Mouse (Mus musculus): ENCODE results near the gene N4bp3. TPM values are rescaled to one million over a fixed set of nuclear protein-coding genes. Genes with fewer than 3 reads are reported as not detected.
A peak's percentile ranks its signal among the peaks of the same experiment; 100 is the strongest.
"Not testable (repeated sequence)": the region's sequence is repeated elsewhere in the genome, so short reads cannot be mapped to it uniquely, and the experiment has no call there.

The N4bp3 gene
- total RNA-seq, 4 experiments from 2014 or later, result 15.5 to 17.2 (median 16.7) TPM

GRCm38 (mm10) chr11:51653736-51654135 is 3.1 kb upstream of the N4bp3 start:
- no peak for DNase-seq (ENCODE audit: low spot score in 2 of 2)

- DNase-seq (ENCODE audit: low spot score in 2 of 2), result no peak
Observed at GRCm38 (mm10) chr11:51652889-51653418, 2.3 kb upstream of the N4bp3 start.

GRCm38 (mm10) chr11:51650261-51650660 is 381 bp downstream of the N4bp3 start:
- peak in 1 of 2 experiments; percentile 13 for DNase-seq (ENCODE audit: low spot score in 2 of 2)

GRCm38 (mm10) chr11:51649889-51650199 is 798 bp downstream of the N4bp3 start:
- peak in 1 of 2 experiments; percentile 51 for DNase-seq (ENCODE audit: low spot score in 2 of 2)

DNA sequence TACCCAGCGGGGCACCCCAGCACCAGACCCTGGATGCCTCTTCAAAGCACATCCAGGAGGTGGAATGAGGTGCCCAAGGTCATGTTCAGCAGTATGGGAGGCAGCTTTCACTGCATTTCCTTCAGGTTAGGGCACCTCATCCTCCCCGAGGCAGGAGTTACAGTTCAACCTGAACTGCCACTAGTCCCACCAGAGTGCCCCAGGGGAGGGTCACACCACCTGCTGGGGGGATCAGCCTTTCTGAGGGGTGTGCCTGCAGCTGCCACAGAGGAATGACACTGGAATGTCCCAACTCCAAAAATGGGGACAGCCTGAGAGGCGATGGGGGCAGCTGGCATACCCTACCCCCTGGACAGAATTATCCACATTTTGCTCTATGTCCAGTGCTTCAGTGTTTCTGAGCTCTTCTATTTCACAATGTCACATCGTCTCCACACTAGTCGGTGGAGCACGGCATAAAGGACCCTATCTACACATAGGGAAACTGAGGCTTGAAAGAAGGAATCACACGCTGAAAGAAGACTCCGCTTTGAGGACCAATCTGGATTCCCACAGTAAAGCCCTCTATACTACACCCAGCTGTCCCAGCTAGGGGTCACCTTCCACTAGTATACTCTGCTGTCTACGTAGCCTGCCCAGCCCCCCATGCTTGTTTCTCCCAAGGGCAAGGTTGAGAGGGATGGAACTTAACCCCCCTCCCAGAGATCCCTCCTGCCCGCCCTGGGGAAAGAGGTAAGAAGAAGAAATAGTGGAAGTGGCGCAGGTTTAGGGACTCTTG is 1.3 kb downstream of the N4bp3 start:
- peak in 1 of 2 experiments; percentile 6 for DNase-seq (ENCODE audit: low spot score in 2 of 2)

GRCm38 (mm10) chr11:51648566-51648965 is 2.1 kb downstream of the N4bp3 start:
- DNase-seq (ENCODE audit: low spot score in 2 of 2), result peak in 1 of 2 experiments; percentile 9

DNA sequence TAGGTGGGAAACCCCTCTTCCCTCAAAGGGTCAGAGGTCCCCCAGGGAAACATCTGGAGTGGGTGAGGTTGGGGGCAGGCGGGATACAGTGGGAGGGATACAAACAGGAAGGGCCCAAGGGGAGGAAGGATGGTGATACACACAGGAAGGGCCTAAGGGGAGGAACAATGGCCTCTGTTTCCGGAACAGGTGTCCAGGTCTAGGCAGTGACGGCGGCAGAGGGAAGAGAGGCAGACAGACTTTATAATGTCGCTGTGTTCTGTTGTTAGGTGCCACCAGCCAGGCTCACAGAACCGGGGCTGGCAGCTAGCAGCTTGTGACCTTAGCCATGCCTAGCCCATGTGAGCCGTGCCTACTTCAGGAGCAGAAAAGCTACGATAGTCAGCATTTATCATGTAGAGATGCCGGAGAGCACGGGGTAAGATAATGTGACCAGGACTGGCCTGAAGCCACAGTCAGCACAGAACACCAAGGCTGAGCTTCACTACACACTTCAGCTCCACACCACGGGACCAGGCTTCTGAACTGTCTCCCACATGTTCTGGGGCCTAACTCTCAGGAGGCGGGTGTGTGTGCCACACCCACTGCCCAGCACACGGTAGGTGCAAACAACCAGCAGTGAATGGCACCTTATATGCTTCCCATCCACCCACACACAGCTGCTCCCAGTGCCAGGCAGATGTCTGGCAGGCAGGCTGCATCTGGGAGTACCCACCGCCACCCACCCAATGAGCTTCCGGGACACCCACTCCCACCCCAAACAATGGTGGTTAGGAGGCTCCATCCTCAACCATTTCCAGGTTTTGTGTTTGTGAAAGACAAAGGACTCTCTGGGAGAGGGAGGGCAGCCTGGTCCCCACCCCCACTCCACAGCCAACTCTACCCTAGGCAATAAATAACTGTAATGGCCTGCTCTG is 3.6 kb downstream of the N4bp3 start:
- DNase-seq (ENCODE audit: low spot score in 2 of 2), result peak in 1 of 2 experiments; percentile 66

DNA sequence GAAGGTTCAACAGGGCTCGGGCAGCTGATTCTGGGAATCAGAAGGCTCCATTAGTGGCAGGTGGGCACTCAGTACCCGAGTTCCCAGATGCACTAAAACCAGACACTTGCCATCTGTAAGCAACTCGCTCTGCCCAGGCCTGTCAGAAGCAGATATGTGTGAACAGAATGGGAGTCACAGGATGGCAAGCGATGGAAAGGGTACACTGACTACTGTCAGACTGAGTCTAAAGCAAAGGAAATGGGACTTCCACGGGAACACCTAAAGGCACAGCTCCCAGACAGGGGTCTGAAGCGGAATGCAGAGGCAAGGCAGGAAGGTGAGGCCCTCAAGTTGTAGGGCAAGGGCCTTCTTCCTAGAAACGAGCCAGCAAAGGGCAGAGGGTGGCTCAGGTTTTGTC is 4.4 kb downstream of the N4bp3 start:
- DNase-seq (ENCODE audit: low spot score in 2 of 2), result no peak

- no peak for DNase-seq (ENCODE audit: low spot score in 2 of 2)
Observed at GRCm38 (mm10) chr11:51645293-51645692, 5.3 kb downstream of the N4bp3 start.

DNA sequence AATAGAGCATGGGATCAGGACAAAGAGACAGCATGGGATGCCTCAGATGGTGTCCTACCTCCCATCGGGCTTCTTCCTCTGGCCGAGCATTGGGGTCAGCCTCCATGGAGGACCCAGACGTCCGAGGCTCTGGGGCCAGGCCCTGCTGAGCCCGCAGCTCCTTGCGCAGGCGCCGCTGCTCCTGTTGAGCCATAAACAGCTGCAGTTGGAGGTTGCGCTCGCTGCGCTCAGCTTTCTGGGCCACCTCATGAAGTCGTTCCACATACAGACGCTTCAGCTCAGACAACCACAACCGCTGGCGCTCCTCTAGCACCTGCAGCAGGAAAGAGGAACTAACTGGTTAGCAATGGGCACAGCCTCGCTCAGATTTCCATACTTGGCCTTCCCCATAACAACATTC is 6.4 kb downstream of the N4bp3 start:
- no peak for DNase-seq (ENCODE audit: low spot score in 2 of 2)

GRCm38 (mm10) chr11:51643761-51644160 is 6.9 kb downstream of the N4bp3 start:
- DNase-seq (ENCODE audit: low spot score in 2 of 2), result no peak

DNA sequence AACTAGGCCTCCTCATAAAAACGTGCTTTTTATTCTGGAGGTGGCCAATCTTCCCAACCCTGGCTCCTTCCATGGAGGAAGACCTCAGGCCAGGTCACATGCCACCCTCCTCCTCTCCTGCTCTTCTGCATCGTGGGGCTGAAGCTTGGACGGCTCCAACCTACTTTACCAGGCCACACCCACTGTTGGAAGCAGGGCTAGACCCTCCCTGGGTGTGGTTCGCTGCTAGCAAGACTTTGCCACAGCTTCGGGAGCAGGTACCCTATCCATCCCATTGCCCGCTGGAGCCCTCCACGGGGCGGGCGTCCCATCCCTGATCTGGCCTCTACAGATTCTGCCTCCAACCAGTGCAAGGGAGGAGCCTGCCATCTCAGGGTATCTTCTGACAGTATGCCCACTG is 7.4 kb downstream of the N4bp3 start:
- no peak for DNase-seq (ENCODE audit: low spot score in 2 of 2)

- no peak for DNase-seq (ENCODE audit: low spot score in 2 of 2)
Observed at GRCm38 (mm10) chr11:51640748-51641147, 9.9 kb downstream of the N4bp3 start.

- no peak for DNase-seq (ENCODE audit: low spot score in 2 of 2)
Observed at GRCm38 (mm10) chr11:51638497-51638896, 12.1 kb downstream of the N4bp3 start.

DNA sequence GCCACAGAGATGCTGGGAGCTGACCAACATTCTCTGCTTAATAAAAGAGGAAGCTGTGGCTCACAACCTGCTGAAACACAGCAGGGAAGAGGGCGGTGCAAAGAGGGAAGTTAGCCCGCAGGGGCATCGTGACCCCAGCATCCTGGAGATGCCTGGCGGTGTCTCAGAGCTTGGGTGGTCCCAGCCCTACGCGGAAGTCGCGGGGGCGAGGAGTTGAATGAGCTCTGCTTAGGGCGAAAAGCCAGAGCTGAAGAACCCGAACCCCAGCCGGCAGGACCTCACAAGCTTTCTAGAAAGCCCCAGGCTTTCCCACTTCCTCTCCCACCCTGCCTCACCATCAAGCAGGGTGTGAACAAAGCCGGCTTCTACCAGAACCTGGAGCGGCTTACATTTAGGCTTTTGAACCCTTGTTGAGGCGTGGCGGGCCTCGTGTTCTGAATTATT is 12.6 kb downstream of the N4bp3 start:
- DNase-seq (ENCODE audit: low spot score in 2 of 2), result no peak

- DNase-seq (ENCODE audit: low spot score in 2 of 2), result no peak
Observed at GRCm38 (mm10) chr11:51636323-51636684, 14.3 kb downstream of the N4bp3 start.

GRCm38 (mm10) chr11:51635525-51636322 is 14.9 kb downstream of the N4bp3 start, which contains the start of gene Rmnd5b:
Gene Rmnd5b, minus strand, starts transcription at chr11:51635896.
- peak; percentile 92 to 94 for DNase-seq (ENCODE audit: low spot score in 2 of 2)

- no peak for DNase-seq (ENCODE audit: low spot score in 2 of 2)
Observed at GRCm38 (mm10) chr11:51635127-51635524, 15.5 kb downstream of the N4bp3 start.

- DNase-seq (ENCODE audit: low spot score in 2 of 2), result no peak
Observed at GRCm38 (mm10) chr11:51633721-51634120, 16.9 kb downstream of the N4bp3 start.

DNA sequence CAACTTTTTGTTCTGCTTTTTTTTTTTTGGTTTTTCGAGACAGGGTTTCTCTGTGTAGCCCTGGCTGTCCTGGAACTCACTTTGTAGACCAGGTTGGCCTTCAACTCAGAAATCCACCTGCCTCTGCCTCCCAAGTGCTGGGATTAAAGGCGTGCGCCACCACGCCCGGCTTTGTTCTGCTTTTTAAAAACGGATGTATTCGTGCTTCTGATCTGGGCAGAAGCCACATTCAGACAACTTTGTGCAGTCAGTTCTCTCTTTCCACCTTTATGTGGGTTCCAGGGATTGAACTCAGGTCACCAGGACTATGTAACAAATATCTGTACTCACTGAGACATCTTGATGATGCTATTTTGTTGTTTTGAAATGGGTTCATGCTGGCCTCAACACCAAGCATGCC is 17.4 kb downstream of the N4bp3 start:
- not testable (repeated sequence) for DNase-seq (ENCODE audit: low spot score in 2 of 2)

DNA sequence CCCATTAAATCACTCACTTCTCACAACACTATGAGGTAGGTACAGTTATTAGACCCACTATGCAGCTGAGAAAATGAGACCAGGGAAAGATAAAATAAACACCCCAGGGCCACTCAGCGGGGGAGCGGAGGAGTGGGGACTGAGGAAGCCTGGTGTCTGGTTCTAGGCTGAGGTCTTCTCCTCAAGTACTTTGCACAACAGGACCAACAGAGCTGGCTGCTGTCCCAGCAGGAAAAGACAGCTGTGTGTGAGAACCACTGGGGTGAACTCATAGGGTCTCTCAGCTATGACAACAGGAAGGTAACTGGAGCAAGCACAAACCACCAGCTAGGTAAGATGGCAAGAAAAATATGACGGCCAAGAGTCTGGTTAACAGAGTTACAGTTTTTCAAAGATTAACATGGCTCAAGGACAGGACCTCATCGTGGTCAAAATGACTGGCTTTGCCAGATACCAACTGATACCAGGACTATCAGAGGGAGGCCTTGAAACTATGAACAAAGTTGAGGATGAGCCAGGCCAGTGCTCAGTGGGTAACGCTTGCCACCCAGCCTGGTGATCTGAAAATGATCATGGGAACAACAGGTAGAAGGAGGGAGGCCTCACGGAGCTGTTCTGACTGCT is 18.4 kb downstream of the N4bp3 start:
- DNase-seq (ENCODE audit: low spot score in 2 of 2), result no peak
